Mouse (Mus musculus) mouse trophoblast stem cell (cell line): ENCODE data around the gene S100a16.

ENCODE experiments used
- in situ Hi-C, 2 experiments: fragments of 300-500 bp; cut with MseI, MboI; formaldehyde crosslinking; loops; 2 replicates in 1 of 2; 3 replicates in 1 of 2; pipeline ENCODE4 v1.15.1; 2025

S100a16 gene

GRCm38 (mm10) chr3:90537141-90537904 is at the start of gene S100a16:
Gene S100a16, plus strand, starts transcription at chr3:90537254.
- in situ Hi-C loops = no loop called here

GRCm38 (mm10) chr3:90488576-90488975 is 48.5 kb upstream of the S100a16 start:
- in situ Hi-C loops = no loop called here

- in situ Hi-C loops = no loop called here
Observed at GRCm38 (mm10) chr3:90490696-90491256, 46.3 kb upstream of the S100a16 start, which contains the start of gene Snapin. Gene Snapin, minus strand, starts transcription at chr3:90491033.

GRCm38 (mm10) chr3:90491350-90491749 is 45.7 kb upstream of the S100a16 start:
- in situ Hi-C loops = no loop called here

- in situ Hi-C loops = no loop called here
Observed at GRCm38 (mm10) chr3:90493831-90494540, 43.1 kb upstream of the S100a16 start.

GRCm38 (mm10) chr3:90495850-90496525 is 41.1 kb upstream of the S100a16 start:
- in situ Hi-C loops = no loop called here

GRCm38 (mm10) chr3:90497597-90497996 is 39.5 kb upstream of the S100a16 start:
- in situ Hi-C loops = no loop called here

- in situ Hi-C loops = no loop called here
Observed at GRCm38 (mm10) chr3:90503444-90503843, 33.6 kb upstream of the S100a16 start.

- in situ Hi-C loops = no loop called here
Observed at GRCm38 (mm10) chr3:90505216-90505615, 31.8 kb upstream of the S100a16 start.

- in situ Hi-C loops = no loop called here
Observed at GRCm38 (mm10) chr3:90506362-90506761, 30.7 kb upstream of the S100a16 start.

GRCm38 (mm10) chr3:90508287-90508949 is 28.6 kb upstream of the S100a16 start:
- in situ Hi-C loops = no loop called here

GRCm38 (mm10) chr3:90508950-90509746 is 27.9 kb upstream of the S100a16 start, which contains the start of gene Chtop:
Gene Chtop, minus strand, starts transcription at chr3:90509498.
- in situ Hi-C loops = no loop called here

GRCm38 (mm10) chr3:90509747-90510123 is 27.3 kb upstream of the S100a16 start:
- in situ Hi-C loops = loop anchor here in 1 of 2 experiments (10.0 kb wide), 1 partner anchor 115 kb away; no protein-coding TSS in a partner anchor

- in situ Hi-C loops = loop anchor here in 1 of 2 experiments (10.0 kb wide), 1 partner anchor 113 kb away; no protein-coding TSS in a partner anchor
Observed at GRCm38 (mm10) chr3:90512276-90512675, 24.8 kb upstream of the S100a16 start.

- in situ Hi-C loops = loop anchor here in 1 of 2 experiments (10.0 kb wide), 1 partner anchor 112 kb away; no protein-coding TSS in a partner anchor
Observed at GRCm38 (mm10) chr3:90512948-90513642, 24.0 kb upstream of the S100a16 start.

GRCm38 (mm10) chr3:90513796-90514590 is 23.1 kb upstream of the S100a16 start, which contains the start of the genes S100a1 and S100a13:
Gene S100a1, minus strand, starts transcription at chr3:90514392.
Gene S100a13, plus strand, starts transcription at chr3:90514435.
- in situ Hi-C loops = loop anchor here in 1 of 2 experiments (10.0 kb wide), 1 partner anchor 111 kb away; no protein-coding TSS in a partner anchor

- in situ Hi-C loops = loop anchor here in 1 of 2 experiments (10.0 kb wide), 1 partner anchor 110 kb away; no protein-coding TSS in a partner anchor
Observed at GRCm38 (mm10) chr3:90514691-90515090, 22.4 kb upstream of the S100a16 start.

- in situ Hi-C loops = loop anchor here in 1 of 2 experiments (10.0 kb wide), 1 partner anchor 110 kb away; no protein-coding TSS in a partner anchor
Observed at GRCm38 (mm10) chr3:90515242-90515641, 21.8 kb upstream of the S100a16 start.
